Mouse (Mus musculus): ENCODE data around the gene Ccdc181. TPM values are rescaled to one million over a fixed set of nuclear protein-coding genes. Genes with fewer than 3 reads are reported as not detected.
A peak's percentile ranks its signal among the peaks of the same experiment; 100 is the strongest.

Gene Ccdc181
- polyA plus RNA-seq, 1 experiment from 2014 or later: 9.5 TPM

GRCm38 (mm10) chr1:164248465-164249331, 26.7 kb upstream of the Ccdc181 start, which contains the start of gene Slc19a2:
Gene Slc19a2, plus strand, starts transcription at chr1:164249046.
- H3K36me3 ChIP-seq (ENCODE audit: control insufficient read depth, insufficient read depth, low read length): no peaks in the 10 kb centered on the region
- ATAC-seq (replicated peaks; ENCODE audit: low FRiP score, low TSS enrichment, low read depth) (peak; percentile 97), DNase-seq (ENCODE audit: low spot score) (peak; percentile 100)
- H3K9ac ChIP-seq (ENCODE audit: low read length): peak within 1 kb of the TSS; percentile 63
- H3K4me1 ChIP-seq (replicated peaks; ENCODE audit: control insufficient read depth, insufficient read depth, low read length): peaks cover 12% of the 10 kb centered on the region; the same call in 1 of the 2 replicates
- peak within 1 kb of the TSS; percentile 74 for H3K27ac ChIP-seq (ENCODE audit: low read depth)
- no peaks in the 10 kb centered on the region for H3K9me3 ChIP-seq (ENCODE audit: control insufficient read depth, low read length)
- under 1% methylated on average over 74 of the region's 79 CpGs for WGBS
- peak within 1 kb of the TSS; percentile 67 for H3K4me3 ChIP-seq (ENCODE audit: low read depth, low read length)
- no peaks in the 10 kb centered on the region for H3K27me3 ChIP-seq (replicated peaks; ENCODE audit: control insufficient read depth, insufficient read depth, low read length)
- H3K4me2 ChIP-seq (ENCODE audit: low read length): peak within 1 kb of the TSS; percentile 74

DNA sequence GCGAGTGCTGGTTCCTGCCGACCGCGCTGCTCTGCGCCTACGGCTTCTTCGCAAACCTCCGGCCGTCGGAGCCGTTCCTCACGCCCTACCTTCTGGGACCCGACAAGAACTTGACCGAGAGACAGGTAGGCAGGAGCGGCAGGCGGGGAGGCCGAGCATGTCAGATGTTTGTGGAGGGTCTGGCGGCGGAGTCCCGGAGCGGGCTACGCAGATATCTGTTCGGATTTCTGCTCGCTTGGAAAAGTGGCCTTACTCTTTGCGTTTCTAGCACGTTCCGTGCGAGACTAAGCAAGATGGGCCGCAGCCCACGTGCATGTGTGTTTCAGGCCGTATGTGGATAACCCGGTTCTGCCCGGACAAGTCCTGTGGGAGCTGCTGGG, 26.1 kb upstream of the Ccdc181 start:
- Histone ChIP-seq H3K27ac (ENCODE audit: low read depth) (peak overlapping the region; percentile 24; the same call in 1 of the 2 replicates), H3K4me1 (replicated peaks; ENCODE audit: control insufficient read depth, insufficient read depth, low read length) (peaks cover 12% of the 10 kb centered on the region; the same call in 1 of the 2 replicates), H3K9me3 (ENCODE audit: control insufficient read depth, low read length) (no peaks in the 10 kb centered on the region), H3K9ac (ENCODE audit: low read length) (peak overlapping the region; percentile 62), H3K4me3 (ENCODE audit: low read depth, low read length) (peak overlapping the region; percentile 67), H3K36me3 (ENCODE audit: control insufficient read depth, insufficient read depth, low read length) (no peaks in the 10 kb centered on the region), H3K4me2 (ENCODE audit: low read length) (peak overlapping the region; percentile 63), H3K27me3 (replicated peaks; ENCODE audit: control insufficient read depth, insufficient read depth, low read length) (no peaks in the 10 kb centered on the region)
- 0% methylated on average over 33 of the region's 33 CpGs for WGBS
- ATAC-seq (replicated peaks; ENCODE audit: low FRiP score, low TSS enrichment, low read depth): no peak; the same call in 1 of the 2 replicates
- no peak for DNase-seq (ENCODE audit: low spot score)

- Histone ChIP-seq H3K4me1 (replicated peaks; ENCODE audit: control insufficient read depth, insufficient read depth, low read length) (peaks cover 12% of the 10 kb centered on the region; the same call in 1 of the 2 replicates), H3K4me3 (ENCODE audit: low read depth, low read length) (peak overlapping the region; percentile 67), H3K27ac (ENCODE audit: low read depth) (no peak overlapping the region), H3K9me3 (ENCODE audit: control insufficient read depth, low read length) (no peaks in the 10 kb centered on the region), H3K9ac (ENCODE audit: low read length) (no peak overlapping the region), H3K27me3 (replicated peaks; ENCODE audit: control insufficient read depth, insufficient read depth, low read length) (no peaks in the 10 kb centered on the region), H3K4me2 (ENCODE audit: low read length) (peak overlapping the region; percentile 63), H3K36me3 (ENCODE audit: control insufficient read depth, insufficient read depth, low read length) (no peaks in the 10 kb centered on the region)
- 51% methylated on average over 8 of the region's 8 CpGs for WGBS
- ATAC-seq (replicated peaks; ENCODE audit: low FRiP score, low TSS enrichment, low read depth): no peak
- DNase-seq (ENCODE audit: low spot score): no peak
These were observed 24.8 kb upstream of the Ccdc181 start for GRCm38 (mm10) chr1:164250391-164251150.

- no peaks in the 10 kb centered on the region for H3K27me3 ChIP-seq (replicated peaks; ENCODE audit: control insufficient read depth, insufficient read depth, low read length)
- DNase-seq (ENCODE audit: low spot score) (no peak), ATAC-seq (replicated peaks; ENCODE audit: low FRiP score, low TSS enrichment, low read depth) (no peak)
- peaks cover 12% of the 10 kb centered on the region; the same call in 1 of the 2 replicates for H3K4me1 ChIP-seq (replicated peaks; ENCODE audit: control insufficient read depth, insufficient read depth, low read length)
- 93% methylated on average over 1 of the region's 1 CpGs for WGBS
- H3K27ac ChIP-seq (ENCODE audit: low read depth): no peak overlapping the region
- H3K4me3 ChIP-seq (ENCODE audit: low read depth, low read length): no peak overlapping the region
- H3K4me2 ChIP-seq (ENCODE audit: low read length): no peak overlapping the region
- H3K9ac ChIP-seq (ENCODE audit: low read length): no peak overlapping the region
- no peaks in the 10 kb centered on the region for H3K9me3 ChIP-seq (ENCODE audit: control insufficient read depth, low read length)
- H3K36me3 ChIP-seq (ENCODE audit: control insufficient read depth, insufficient read depth, low read length): no peaks in the 10 kb centered on the region
These were observed 23.9 kb upstream of the Ccdc181 start for GRCm38 (mm10) chr1:164251438-164251837.

- WGBS: 56% methylated on average over 5 of the region's 5 CpGs
- H3K27ac ChIP-seq (ENCODE audit: low read depth): no peak overlapping the region
- H3K4me3 ChIP-seq (ENCODE audit: low read depth, low read length): no peak overlapping the region
- H3K4me1 ChIP-seq (replicated peaks; ENCODE audit: control insufficient read depth, insufficient read depth, low read length): peaks cover 12% of the 10 kb centered on the region; the same call in 1 of the 2 replicates
- DNase-seq (ENCODE audit: low spot score) (no peak), ATAC-seq (replicated peaks; ENCODE audit: low FRiP score, low TSS enrichment, low read depth) (no peak)
- no peak overlapping the region for H3K4me2 ChIP-seq (ENCODE audit: low read length)
- no peaks in the 10 kb centered on the region for H3K27me3 ChIP-seq (replicated peaks; ENCODE audit: control insufficient read depth, insufficient read depth, low read length)
- H3K9ac ChIP-seq (ENCODE audit: low read length): no peak overlapping the region
- no peaks in the 10 kb centered on the region for H3K9me3 ChIP-seq (ENCODE audit: control insufficient read depth, low read length)
- H3K36me3 ChIP-seq (ENCODE audit: control insufficient read depth, insufficient read depth, low read length): peaks cover 7% of the 10 kb centered on the region
These were observed 22.8 kb upstream of the Ccdc181 start for GRCm38 (mm10) chr1:164252551-164252950.

GRCm38 (mm10) chr1:164254836-164255235, 20.5 kb upstream of the Ccdc181 start:
- Histone ChIP-seq H3K4me2 (ENCODE audit: low read length) (no peak overlapping the region), H3K27ac (ENCODE audit: low read depth) (no peak overlapping the region), H3K27me3 (replicated peaks; ENCODE audit: control insufficient read depth, insufficient read depth, low read length) (no peaks in the 10 kb centered on the region), H3K4me1 (replicated peaks; ENCODE audit: control insufficient read depth, insufficient read depth, low read length) (0 out of 2 replicates have a peak, but pooled peaks cover 9% of the 10 kb centered on the region), H3K36me3 (ENCODE audit: control insufficient read depth, insufficient read depth, low read length) (peaks cover 9% of the 10 kb centered on the region), H3K9me3 (ENCODE audit: control insufficient read depth, low read length) (no peaks in the 10 kb centered on the region), H3K9ac (ENCODE audit: low read length) (no peak overlapping the region), H3K4me3 (ENCODE audit: low read depth, low read length) (no peak overlapping the region)
- DNase-seq (ENCODE audit: low spot score) (no peak), ATAC-seq (replicated peaks; ENCODE audit: low FRiP score, low TSS enrichment, low read depth) (no peak)
- 68% methylated on average over 3 of the region's 3 CpGs for WGBS

DNA sequence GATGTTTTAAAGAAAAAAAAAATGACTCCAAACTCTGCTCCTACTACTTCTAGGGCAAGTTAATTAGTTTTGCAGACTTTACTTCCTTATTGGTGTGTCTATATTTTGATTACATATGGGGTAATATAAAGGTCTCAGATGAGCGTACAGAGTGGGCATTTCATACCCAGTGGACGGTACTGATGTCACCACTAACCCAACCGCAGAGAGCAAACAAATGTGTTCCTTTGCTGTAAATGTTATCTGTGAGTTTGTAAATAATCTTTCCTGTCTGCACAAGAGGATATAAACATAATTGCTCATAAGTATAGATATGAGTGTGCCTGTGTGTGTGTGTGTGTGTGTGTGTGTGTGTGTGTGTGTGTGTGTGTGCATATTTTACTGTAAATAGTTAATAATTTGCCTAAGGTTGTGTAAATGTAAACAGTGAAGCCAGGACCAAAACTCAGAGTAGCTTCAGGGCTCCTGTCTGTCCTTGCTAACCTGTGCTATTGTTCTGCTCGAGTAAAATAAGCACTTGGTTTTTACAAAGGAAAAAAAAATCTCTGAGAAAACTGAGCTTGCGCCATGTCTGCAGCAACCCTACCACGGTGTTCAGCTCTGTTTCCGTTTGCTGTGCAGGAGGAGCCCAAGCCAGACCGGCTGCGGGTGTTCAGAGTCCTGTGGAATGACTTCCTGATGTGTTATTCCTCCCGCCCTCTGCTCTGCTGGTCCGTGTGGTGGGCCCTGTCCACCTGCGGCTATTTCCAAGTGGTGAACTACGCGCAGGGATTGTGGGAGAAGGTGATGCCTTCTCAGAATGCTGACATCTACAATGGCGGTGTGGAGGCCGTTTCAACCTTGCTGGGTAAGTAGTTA, 15.0 kb upstream of the Ccdc181 start:
- Histone ChIP-seq H3K4me1 (replicated peaks; ENCODE audit: control insufficient read depth, insufficient read depth, low read length) (no peaks in the 10 kb centered on the region), H3K9ac (ENCODE audit: low read length) (no peak overlapping the region), H3K4me2 (ENCODE audit: low read length) (no peak overlapping the region), H3K27me3 (replicated peaks; ENCODE audit: control insufficient read depth, insufficient read depth, low read length) (no peaks in the 10 kb centered on the region), H3K36me3 (ENCODE audit: control insufficient read depth, insufficient read depth, low read length) (peaks cover 37% of the 10 kb centered on the region), H3K9me3 (ENCODE audit: control insufficient read depth, low read length) (no peaks in the 10 kb centered on the region), H3K27ac (ENCODE audit: low read depth) (no peak overlapping the region), H3K4me3 (ENCODE audit: low read depth, low read length) (no peak overlapping the region)
- DNase-seq (ENCODE audit: low spot score): no peak
- WGBS: 74% methylated on average over 16 of the region's 16 CpGs
- ATAC-seq (replicated peaks; ENCODE audit: low FRiP score, low TSS enrichment, low read depth): peak; percentile 64

- Histone ChIP-seq H3K4me1 (replicated peaks; ENCODE audit: control insufficient read depth, insufficient read depth, low read length) (no peaks in the 10 kb centered on the region), H3K4me3 (ENCODE audit: low read depth, low read length) (no peak overlapping the region), H3K27ac (ENCODE audit: low read depth) (no peak overlapping the region), H3K9me3 (ENCODE audit: control insufficient read depth, low read length) (no peaks in the 10 kb centered on the region), H3K27me3 (replicated peaks; ENCODE audit: control insufficient read depth, insufficient read depth, low read length) (no peaks in the 10 kb centered on the region), H3K36me3 (ENCODE audit: control insufficient read depth, insufficient read depth, low read length) (peaks cover 37% of the 10 kb centered on the region), H3K4me2 (ENCODE audit: low read length) (no peak overlapping the region), H3K9ac (ENCODE audit: low read length) (no peak overlapping the region)
- DNase-seq (ENCODE audit: low spot score) (no peak), ATAC-seq (replicated peaks; ENCODE audit: low FRiP score, low TSS enrichment, low read depth) (no peak)
- WGBS: 88% methylated on average over 7 of the region's 7 CpGs
These were observed 13.8 kb upstream of the Ccdc181 start for GRCm38 (mm10) chr1:164261553-164261952.
